ENCODE assay signal across 8 mouse cellular contexts in genomic region chr19:6242281-6242680, GRCm38 (mm10). TPM values are rescaled to one million over a fixed set of nuclear protein-coding genes. Genes with fewer than 3 reads are reported as not detected.
DNase-seq lines count a peak whose midpoint lies in the region; ATAC-seq and TF ChIP-seq lines count a peak whose summit lies in the region.

No protein-coding gene starts in this region.

- H3K9ac ChIP-seq in heart, embryonic 16.5 days (ENCODE audit: low read length) = peak overlapping the region; percentile 96

- peak overlapping the region; percentile 84 for H3K4me2 ChIP-seq in heart, embryonic 16.5 days (ENCODE audit: low read depth, low read length)

- no peak for ATAC-seq in heart, embryonic 16.5 days (replicated peaks; ENCODE audit: extremely low read depth, insufficient read depth, low FRiP score)
- peak; percentile 75 for ATAC-seq in megakaryocyte progenitor cell, adult 5-6 weeks (replicated peaks; ENCODE audit: poor library complexity)

- H3K4me1 ChIP-seq in heart, embryonic 16.5 days (ENCODE audit: control insufficient read depth, insufficient read depth, low read length) = peaks cover 9% of the 10 kb centered on the region

- TF ChIP-seq CTCF in C2C12 (IDR thresholded peaks at IDR 0.05; ENCODE audit: control insufficient read depth, insufficient read depth, insufficient read length) = no peak

- H3K79me3 ChIP-seq in C2C12 (ENCODE audit: low read depth) = peaks cover 3% of the 10 kb centered on the region

- WGBS in heart, embryonic 16.5 days = 1% methylated on average over 4 of the region's 4 CpGs

- H3K4me3 ChIP-seq in C2C12 (ENCODE audit: insufficient read depth, poor library complexity, severe bottlenecking) = peak overlapping the region; percentile 79
- peak overlapping the region; percentile 90 for H3K4me3 ChIP-seq in heart, embryonic 16.5 days (ENCODE audit: low read length)

- no peaks in the 10 kb centered on the region for H3K27me3 ChIP-seq in C2C12 (ENCODE audit: control insufficient read depth, insufficient read depth, insufficient read length)
- no peaks in the 10 kb centered on the region for H3K27me3 ChIP-seq in heart, embryonic 16.5 days (ENCODE audit: control insufficient read depth, insufficient read depth, low read length)

- H3K9me3 ChIP-seq in heart, embryonic 16.5 days (replicated peaks; ENCODE audit: control insufficient read depth, low read length) = no peaks in the 10 kb centered on the region

- peak; percentile 86 for DNase-seq in MEL-GATA-1-ER (ENCODE audit: extremely low read depth, low read depth)
- peak; percentile 23 for DNase-seq in embryo, embryonic 11 days
- peak; percentile 57 to 81 for DNase-seq in kidney, postnatal 25 days
- peak; percentile 68 to 78 for DNase-seq in spleen, postnatal 36 days (ENCODE audit: low spot score in 2 of 2)
- DNase-seq in ovary, postnatal 14 days (ENCODE audit: low spot score) = no peak

- H3K36me3 ChIP-seq in C2C12 (ENCODE audit: control insufficient read depth, insufficient read depth) = peaks cover 7% of the 10 kb centered on the region
- H3K36me3 ChIP-seq in heart, embryonic 16.5 days (ENCODE audit: control insufficient read depth, insufficient read depth) = peaks cover 24% of the 10 kb centered on the region

- H3K27ac ChIP-seq in heart, embryonic 16.5 days (ENCODE audit: low read length) = peak overlapping the region; percentile 80

- H3ac ChIP-seq in C2C12 (ENCODE audit: control insufficient read depth, insufficient read length, low read depth) = peak overlapping the region; percentile 43

- peaks cover 16% of the 10 kb centered on the region for H3K79me2 ChIP-seq in C2C12 (ENCODE audit: control insufficient read depth, insufficient read depth)

TF ChIP-seq in C2C12, 6 proteins besides CTCF, POLR2A, EP300 and RAD21:
- no peak for TF ChIP-seq FOSL1 (IDR thresholded peaks at IDR 0.05; ENCODE audit: insufficient read depth, low read length, poor library complexity, severe bottlenecking)
- no peak for TF ChIP-seq MYOG (IDR thresholded peaks at IDR 0.05; ENCODE audit: control insufficient read depth, extremely low read depth, insufficient read length)
- TF ChIP-seq MYOD1 (IDR thresholded peaks at IDR 0.05; ENCODE audit: control insufficient read depth, insufficient read length, low read depth) = no peak
- peak; percentile 87 for TF ChIP-seq MAX (IDR thresholded peaks at IDR 0.05)

RNA-seq across cellular contexts. Expression of gene Atg2a, which starts 0.8 kb away (rescaled TPM):
- 10.3 TPM for polyA plus RNA-seq in C2C12 (2012; fragmentation: generic; extraction: Trizol)
- 8.0 and 8.9 TPM in 2 replicates for polyA plus RNA-seq in heart, embryonic 16.5 days (2015; fragmentation: Nextera tagmentation; extraction: Ambion mirVana)
- 9.2 and 9.4 TPM in 2 replicates for total RNA-seq in megakaryocyte progenitor cell, adult 5-6 weeks (2015)
- total RNA-seq in megakaryocyte progenitor cell, adult 5-6 weeks (2017) = 6.4 and 8.1 TPM in 2 replicates

RNA-seq across cellular contexts. Expression of gene Ppp2r5b, which starts 6.6 kb away (rescaled TPM):
- 25.3 TPM for polyA plus RNA-seq in C2C12 (2012; fragmentation: generic; extraction: Trizol)
- 22.6 and 23.4 TPM in 2 replicates for polyA plus RNA-seq in heart, embryonic 16.5 days (2015; fragmentation: Nextera tagmentation; extraction: Ambion mirVana)
- 2.8 TPM in 2 replicates for total RNA-seq in megakaryocyte progenitor cell, adult 5-6 weeks (2015)
- 2.3 and 3.1 TPM in 2 replicates for total RNA-seq in megakaryocyte progenitor cell, adult 5-6 weeks (2017)

RNA-seq across cellular contexts. Expression of gene Gpha2, which starts 16.1 kb away (rescaled TPM):
- 0.13 TPM for polyA plus RNA-seq in C2C12 (2012; fragmentation: generic; extraction: Trizol)
- 0.25 TPM in 1 of 2 replicates, not detected in the other for polyA plus RNA-seq in heart, embryonic 16.5 days (2015; fragmentation: Nextera tagmentation; extraction: Ambion mirVana)
- not detected in 2 replicates for total RNA-seq in megakaryocyte progenitor cell, adult 5-6 weeks (2015)
- not detected in 2 replicates for total RNA-seq in megakaryocyte progenitor cell, adult 5-6 weeks (2017)

RNA-seq across cellular contexts. Expression of gene Ehd1, which starts 34.2 kb away (rescaled TPM):
- 219 TPM for polyA plus RNA-seq in C2C12 (2012; fragmentation: generic; extraction: Trizol)
- polyA plus RNA-seq in heart, embryonic 16.5 days (2015; fragmentation: Nextera tagmentation; extraction: Ambion mirVana) = 63.7 and 73.2 TPM in 2 replicates
- total RNA-seq in megakaryocyte progenitor cell, adult 5-6 weeks (2015) = 11.8 and 14.4 TPM in 2 replicates
- 39.4 and 40.9 TPM in 2 replicates for total RNA-seq in megakaryocyte progenitor cell, adult 5-6 weeks (2017)

RNA-seq across cellular contexts. Expression of gene Majin, which starts 58.1 kb away (rescaled TPM):
- polyA plus RNA-seq in C2C12 (2012; fragmentation: generic; extraction: Trizol) = not detected
- not detected in 2 replicates for polyA plus RNA-seq in heart, embryonic 16.5 days (2015; fragmentation: Nextera tagmentation; extraction: Ambion mirVana)
- not detected in 2 replicates for total RNA-seq in megakaryocyte progenitor cell, adult 5-6 weeks (2015)
- total RNA-seq in megakaryocyte progenitor cell, adult 5-6 weeks (2017) = not detected in 2 replicates
